Mouse (Mus musculus): Measurements from ENCODE around the gene Col28a1. TPM values are rescaled to one million over a fixed set of nuclear protein-coding genes. Genes with fewer than 3 reads are reported as not detected.

The Col28a1 gene
- 0.35 and 5.2 TPM in 2 replicates for polyA plus RNA-seq (2014; fragmentation: Nextera tagmentation; extraction: Ambion mirVana)

GRCm38 (mm10) chr6:8192517-8192916 is at the start of gene Col28a1:
Gene Col28a1 (minus strand): TSS chr6:8192617.
- Histone ChIP-seq H3K9me3 (ENCODE audit: control insufficient read depth, low read length) (peaks cover 2% of the 10 kb centered on the region; the same call in 1 of the 2 replicates), H3K4me2 (ENCODE audit: low read depth, low read length) (no peak within 1 kb of the TSS), H3K9ac (replicated peaks; ENCODE audit: low read depth, low read length) (no peak within 1 kb of the TSS), H3K4me3 (ENCODE audit: low read depth, low read length) (no peak within 1 kb of the TSS), H3K27ac (ENCODE audit: low read depth, low read length) (no peak within 1 kb of the TSS), H3K4me1 (ENCODE audit: control insufficient read depth, insufficient read depth, low read length) (no peaks in the 10 kb centered on the region), H3K36me3 (ENCODE audit: control insufficient read depth, insufficient read depth, low read length) (no peaks in the 10 kb centered on the region), H3K27me3 (ENCODE audit: control insufficient read depth, insufficient read depth, low read length) (no peaks in the 10 kb centered on the region)
- ATAC-seq (ENCODE audit: low read depth): no peak

DNA sequence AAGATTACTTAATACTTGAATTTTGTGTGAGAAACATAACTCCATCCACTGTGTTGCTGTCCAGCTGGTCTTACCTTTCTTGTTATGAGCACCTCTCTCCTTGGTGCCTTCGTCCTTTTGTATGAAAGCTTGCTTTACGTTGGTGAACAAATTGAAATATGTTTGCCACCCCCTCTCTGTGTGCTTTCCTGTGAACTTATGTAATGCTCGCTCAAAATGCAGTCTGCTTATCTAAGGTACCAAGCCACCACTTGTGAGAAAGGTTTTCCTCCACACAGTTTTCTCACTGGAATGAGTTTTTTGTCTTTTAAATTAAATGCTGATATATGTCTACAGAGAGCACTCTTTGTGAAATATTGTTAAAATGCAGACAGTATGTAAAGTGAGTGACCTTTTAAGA is 36.2 kb upstream of the Col28a1 start:
- H3K36me3 ChIP-seq (ENCODE audit: control insufficient read depth, insufficient read depth, low read length): peaks cover 10% of the 10 kb centered on the region; the same call in 1 of the 2 replicates
- no peak for ATAC-seq (ENCODE audit: low read depth)
- no peaks in the 10 kb centered on the region for H3K9me3 ChIP-seq (ENCODE audit: control insufficient read depth, low read length)
- H3K4me1 ChIP-seq (ENCODE audit: control insufficient read depth, insufficient read depth, low read length): no peaks in the 10 kb centered on the region
- H3K27ac ChIP-seq (ENCODE audit: low read depth, low read length): no peak overlapping the region
- H3K4me3 ChIP-seq (ENCODE audit: low read depth, low read length): no peak overlapping the region
- H3K27me3 ChIP-seq (ENCODE audit: control insufficient read depth, insufficient read depth, low read length): no peaks in the 10 kb centered on the region
- no peak overlapping the region for H3K9ac ChIP-seq (replicated peaks; ENCODE audit: low read depth, low read length)
- 97% methylated on average over 3 of the region's 3 CpGs for WGBS
- no peak overlapping the region for H3K4me2 ChIP-seq (ENCODE audit: low read depth, low read length)

DNA sequence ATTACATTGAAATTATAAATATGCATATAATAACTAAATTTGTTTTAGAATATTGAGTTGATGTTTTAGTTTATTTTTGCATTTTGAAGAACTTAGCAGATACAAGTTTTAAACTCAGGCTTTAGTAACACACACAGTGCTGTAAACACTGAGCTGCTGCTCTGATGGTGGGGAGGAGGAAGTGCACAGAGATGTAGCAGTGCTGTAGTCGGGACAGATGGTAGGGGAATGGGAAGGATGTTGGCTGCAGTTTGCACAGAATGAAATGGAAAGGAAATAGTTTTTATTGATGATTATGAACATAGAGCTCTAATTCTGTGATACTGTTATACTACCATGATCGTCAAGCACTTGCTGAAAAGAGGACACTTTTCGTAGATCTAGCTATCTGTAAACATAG is 34.6 kb upstream of the Col28a1 start:
- Histone ChIP-seq H3K4me1 (ENCODE audit: control insufficient read depth, insufficient read depth, low read length) (no peaks in the 10 kb centered on the region), H3K4me3 (ENCODE audit: low read depth, low read length) (no peak overlapping the region), H3K9me3 (ENCODE audit: control insufficient read depth, low read length) (no peaks in the 10 kb centered on the region), H3K9ac (replicated peaks; ENCODE audit: low read depth, low read length) (no peak overlapping the region), H3K27me3 (ENCODE audit: control insufficient read depth, insufficient read depth, low read length) (no peaks in the 10 kb centered on the region), H3K36me3 (ENCODE audit: control insufficient read depth, insufficient read depth, low read length) (peaks cover 5% of the 10 kb centered on the region; the same call in 1 of the 2 replicates), H3K27ac (ENCODE audit: low read depth, low read length) (no peak overlapping the region), H3K4me2 (ENCODE audit: low read depth, low read length) (no peak overlapping the region)
- ATAC-seq (ENCODE audit: low read depth): no peak
- WGBS: 92% methylated on average over 3 of the region's 3 CpGs

DNA sequence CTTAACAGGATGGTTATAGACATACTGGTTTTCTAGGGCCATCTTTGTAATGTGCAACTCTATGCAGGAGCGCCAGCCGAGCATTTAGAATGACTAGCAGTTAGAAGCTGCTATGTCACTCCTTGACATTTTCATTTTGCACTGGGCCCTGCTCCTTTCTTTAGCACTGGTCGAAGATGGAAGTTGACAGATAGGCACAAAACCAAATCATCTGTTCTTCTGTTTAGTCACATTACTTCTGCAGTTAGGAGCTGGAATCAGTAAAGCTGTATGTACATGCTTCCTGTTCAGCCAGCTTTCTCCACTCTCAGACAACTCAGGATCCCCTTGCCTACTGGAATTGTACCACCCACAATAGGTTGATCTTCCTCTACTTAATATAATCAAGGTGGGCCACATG is 18.2 kb upstream of the Col28a1 start:
- 88% methylated on average over 3 of the region's 3 CpGs for WGBS

GRCm38 (mm10) chr6:8209866-8210186 is 17.4 kb upstream of the Col28a1 start:
- Histone ChIP-seq H3K27me3 (ENCODE audit: control insufficient read depth, insufficient read depth, low read length) (no peaks in the 10 kb centered on the region), H3K4me3 (ENCODE audit: low read depth, low read length) (peak overlapping the region; percentile 82), H3K27ac (ENCODE audit: low read depth, low read length) (peak overlapping the region; percentile 91), H3K9ac (replicated peaks; ENCODE audit: low read depth, low read length) (peak overlapping the region; percentile 92), H3K4me1 (ENCODE audit: control insufficient read depth, insufficient read depth, low read length) (peaks cover 10% of the 10 kb centered on the region), H3K36me3 (ENCODE audit: control insufficient read depth, insufficient read depth, low read length) (no peaks in the 10 kb centered on the region), H3K4me2 (ENCODE audit: low read depth, low read length) (peak overlapping the region; percentile 68), H3K9me3 (ENCODE audit: control insufficient read depth, low read length) (no peaks in the 10 kb centered on the region)
- no peak; the same call in none of the 2 replicates for ATAC-seq (ENCODE audit: low read depth)
- 16% methylated on average over 10 of the region's 10 CpGs for WGBS

More for the DNA sequence above, 18.2 kb upstream of the Col28a1 start:
- Histone ChIP-seq H3K4me3 (ENCODE audit: low read depth, low read length) (no peak overlapping the region), H3K4me2 (ENCODE audit: low read depth, low read length) (peak overlapping the region; percentile 68), H3K4me1 (ENCODE audit: control insufficient read depth, insufficient read depth, low read length) (peaks cover 10% of the 10 kb centered on the region), H3K9me3 (ENCODE audit: control insufficient read depth, low read length) (no peaks in the 10 kb centered on the region), H3K36me3 (ENCODE audit: control insufficient read depth, insufficient read depth, low read length) (no peaks in the 10 kb centered on the region), H3K9ac (replicated peaks; ENCODE audit: low read depth, low read length) (no peak overlapping the region), H3K27me3 (ENCODE audit: control insufficient read depth, insufficient read depth, low read length) (no peaks in the 10 kb centered on the region), H3K27ac (ENCODE audit: low read depth, low read length) (no peak overlapping the region)
- ATAC-seq (ENCODE audit: low read depth): no peak

DNA sequence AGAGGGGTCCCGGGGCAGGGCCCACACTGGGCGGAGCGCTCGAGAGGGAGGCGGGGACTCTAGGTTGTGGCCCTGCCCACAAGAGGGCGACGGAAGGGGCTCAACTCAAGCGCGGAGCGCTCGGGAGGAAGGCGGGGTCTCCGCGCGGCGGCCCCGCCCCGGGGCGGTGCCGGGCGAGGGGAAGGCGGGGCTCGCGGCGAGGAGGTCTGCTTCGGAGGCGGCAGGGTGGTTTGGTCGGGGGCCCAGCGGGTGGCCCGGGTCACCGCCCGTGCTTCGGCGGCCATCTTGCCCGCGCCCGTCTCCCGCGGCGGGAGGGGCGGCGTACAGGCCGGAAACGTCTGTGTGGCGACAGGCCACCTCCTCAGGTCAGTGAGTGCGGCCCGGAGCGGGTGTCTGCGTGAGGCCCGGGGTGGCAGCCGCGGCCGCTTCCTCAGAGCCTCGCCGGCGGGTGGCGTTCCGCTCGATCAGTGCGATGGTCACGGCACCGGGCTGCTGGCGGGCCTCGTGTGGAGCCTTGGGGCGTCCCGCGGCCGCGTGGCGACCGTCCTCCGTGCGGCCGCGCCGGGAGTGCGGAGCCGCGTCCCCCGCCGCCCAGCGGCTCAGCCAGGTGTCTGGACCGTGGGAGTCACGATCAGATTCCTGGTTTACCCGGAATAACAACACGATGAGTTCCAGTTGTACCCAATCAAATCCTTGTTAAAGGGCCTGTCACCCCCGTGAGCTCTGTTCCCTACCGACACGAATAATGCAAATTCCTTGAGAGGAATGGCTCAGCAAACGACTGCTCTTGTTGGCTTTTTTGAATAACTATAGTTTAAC is 16.8 kb upstream of the Col28a1 start, which contains the start of gene Mios:
TSS of gene Mios (plus strand) at position 176 of the 819 bp plus-strand sequence.
- peak within 1 kb of the TSS; percentile 91 for H3K27ac ChIP-seq (ENCODE audit: low read depth, low read length)
- H3K4me3 ChIP-seq (ENCODE audit: low read depth, low read length): peak within 1 kb of the TSS; percentile 82
- no peaks in the 10 kb centered on the region for H3K27me3 ChIP-seq (ENCODE audit: control insufficient read depth, insufficient read depth, low read length)
- no peaks in the 10 kb centered on the region for H3K36me3 ChIP-seq (ENCODE audit: control insufficient read depth, insufficient read depth, low read length)
- WGBS: under 1% methylated on average over 88 of the region's 90 CpGs
- H3K4me1 ChIP-seq (ENCODE audit: control insufficient read depth, insufficient read depth, low read length): peaks cover 10% of the 10 kb centered on the region
- peak; percentile 99 for ATAC-seq (ENCODE audit: low read depth)
- peak within 1 kb of the TSS; percentile 68 for H3K4me2 ChIP-seq (ENCODE audit: low read depth, low read length)
- no peaks in the 10 kb centered on the region for H3K9me3 ChIP-seq (ENCODE audit: control insufficient read depth, low read length)
- H3K9ac ChIP-seq (replicated peaks; ENCODE audit: low read depth, low read length): peak within 1 kb of the TSS; percentile 92

DNA sequence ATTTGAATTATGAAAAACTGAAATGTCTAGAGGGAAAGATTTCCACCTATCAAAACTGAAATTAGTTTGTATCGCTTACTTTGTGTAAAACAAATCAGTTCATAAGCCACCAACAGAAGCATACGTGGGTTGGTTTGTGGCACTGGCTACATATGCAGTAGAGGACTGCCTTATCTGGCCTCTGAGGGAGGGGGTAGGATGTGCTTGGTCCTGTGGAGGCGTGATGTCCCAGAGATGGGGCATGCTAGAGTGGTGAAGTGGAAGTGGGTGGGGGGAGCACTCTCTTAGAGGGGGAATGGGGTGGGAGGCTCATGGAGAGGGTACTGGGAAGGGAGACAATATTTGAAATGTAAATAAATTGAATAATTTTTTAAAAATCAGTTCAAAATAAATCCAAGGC is 2.5 kb downstream of the Col28a1 start:
- no peak for ATAC-seq (ENCODE audit: low read depth)

GRCm38 (mm10) chr6:8188599-8189233 is 3.7 kb downstream of the Col28a1 start:
- WGBS: 97% methylated on average over 3 of the region's 3 CpGs
- peak; percentile 68; the same call in 1 of the 2 replicates for ATAC-seq (ENCODE audit: low read depth)

More for the DNA sequence above, 2.5 kb downstream of the Col28a1 start:
- Histone ChIP-seq H3K4me2 (ENCODE audit: low read depth, low read length) (no peak overlapping the region), H3K4me1 (ENCODE audit: control insufficient read depth, insufficient read depth, low read length) (no peaks in the 10 kb centered on the region), H3K9ac (replicated peaks; ENCODE audit: low read depth, low read length) (no peak overlapping the region), H3K9me3 (ENCODE audit: control insufficient read depth, low read length) (no peaks in the 10 kb centered on the region), H3K27ac (ENCODE audit: low read depth, low read length) (no peak overlapping the region), H3K4me3 (ENCODE audit: low read depth, low read length) (no peak overlapping the region), H3K27me3 (ENCODE audit: control insufficient read depth, insufficient read depth, low read length) (no peaks in the 10 kb centered on the region), H3K36me3 (ENCODE audit: control insufficient read depth, insufficient read depth, low read length) (no peaks in the 10 kb centered on the region)
- 78% methylated on average over 3 of the region's 3 CpGs for WGBS

DNA sequence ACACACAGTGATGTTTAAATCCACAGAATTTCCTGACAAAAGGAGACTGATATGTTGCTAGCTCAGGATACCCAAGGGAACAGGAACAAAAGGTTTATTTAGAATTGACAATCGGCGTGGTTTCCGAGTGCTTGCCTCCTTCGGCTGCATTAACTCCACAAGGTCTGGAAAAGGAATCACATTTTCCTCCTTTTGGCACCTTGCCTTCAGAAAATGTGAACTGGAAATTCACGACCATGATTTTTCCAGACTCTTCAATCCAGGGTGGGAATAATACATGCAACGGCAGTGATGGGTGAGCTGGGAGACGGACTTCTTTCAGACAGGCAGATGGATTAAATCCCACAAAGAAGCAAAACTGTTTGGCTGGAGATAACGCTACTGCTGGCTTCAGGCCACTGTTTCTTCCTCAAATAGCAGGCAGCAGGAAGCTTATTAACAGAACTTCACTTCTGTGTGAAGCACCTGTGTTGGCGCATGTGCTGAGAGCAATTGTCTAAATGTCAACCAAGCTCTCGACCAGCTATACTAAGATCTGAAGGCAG is 13.9 kb downstream of the Col28a1 start:
- no peaks in the 10 kb centered on the region for H3K27me3 ChIP-seq (ENCODE audit: control insufficient read depth, insufficient read depth, low read length)
- no peaks in the 10 kb centered on the region for H3K4me1 ChIP-seq (ENCODE audit: control insufficient read depth, insufficient read depth, low read length)
- no peaks in the 10 kb centered on the region for H3K36me3 ChIP-seq (ENCODE audit: control insufficient read depth, insufficient read depth, low read length)
- no peaks in the 10 kb centered on the region for H3K9me3 ChIP-seq (ENCODE audit: control insufficient read depth, low read length)
- WGBS: 18% methylated on average over 10 of the region's 10 CpGs
- peak overlapping the region; percentile 28 for H3K4me2 ChIP-seq (ENCODE audit: low read depth, low read length)
- no peak overlapping the region for H3K9ac ChIP-seq (replicated peaks; ENCODE audit: low read depth, low read length)
- peak overlapping the region; percentile 55; the same call in 1 of the 2 replicates for H3K27ac ChIP-seq (ENCODE audit: low read depth, low read length)
- peak; percentile 44; the same call in 1 of the 2 replicates for ATAC-seq (ENCODE audit: low read depth)
- no peak overlapping the region for H3K4me3 ChIP-seq (ENCODE audit: low read depth, low read length)

More at GRCm38 (mm10) chr6:8188599-8189233, 3.7 kb downstream of the Col28a1 start:
- Histone ChIP-seq H3K9me3 (ENCODE audit: control insufficient read depth, low read length) (no peaks in the 10 kb centered on the region), H3K36me3 (ENCODE audit: control insufficient read depth, insufficient read depth, low read length) (no peaks in the 10 kb centered on the region), H3K4me1 (ENCODE audit: control insufficient read depth, insufficient read depth, low read length) (no peaks in the 10 kb centered on the region), H3K27me3 (ENCODE audit: control insufficient read depth, insufficient read depth, low read length) (no peaks in the 10 kb centered on the region), H3K4me3 (ENCODE audit: low read depth, low read length) (no peak overlapping the region), H3K27ac (ENCODE audit: low read depth, low read length) (no peak overlapping the region), H3K9ac (replicated peaks; ENCODE audit: low read depth, low read length) (no peak overlapping the region), H3K4me2 (ENCODE audit: low read depth, low read length) (no peak overlapping the region)

Measured in neural tube, embryonic 14.5 days (tissue).